Mouse (Mus musculus) E14TG2a.4 (cell line): ENCODE results near the gene Dab2ip.
A peak's percentile ranks its signal among the peaks of the same experiment; 100 is the strongest.

Source experiments
- H3K27me3 ChIP-seq: 2 replicates; pipeline ENCODE4 v1.6.1; 2014; ENCODE audit warnings: low read length, control low read depth; ENCODE audit not compliant: insufficient read depth
- H3K36me3 ChIP-seq: 2 replicates; pipeline ENCODE4 v1.6.1; 2014; ENCODE audit warnings: low read length, control low read depth; ENCODE audit not compliant: insufficient read depth
- H3K4me1 ChIP-seq: replicated peaks from 2 replicates; pipeline ENCODE4 v1.6.1; 2014; ENCODE audit warnings: low read depth, low read length, control low read depth
- H3K4me3 ChIP-seq: replicated peaks from 2 replicates; pipeline ENCODE4 v1.5.1; 2014; ENCODE audit warnings: mild to moderate bottlenecking, low read length
- H3K9me3 ChIP-seq: 2 replicates; pipeline ENCODE4 v1.6.1; 2014; ENCODE audit warnings: low read length, control low read depth
- CTCF ChIP-seq: conservative IDR thresholded peaks from 2 replicates; pipeline ENCODE4 v1.5.1; 2014; ENCODE audit warnings: low read length
- NANOG ChIP-seq: IDR thresholded peaks from 2 replicates; pipeline ENCODE4 v1.6.1; 2014; ENCODE audit warnings: borderline replicate concordance, low read length, mixed read lengths
- POU5F1 ChIP-seq: IDR thresholded peaks from 2 replicates; pipeline ENCODE4 v1.6.1; 2014; ENCODE audit warnings: low read length, borderline replicate concordance

Dab2ip gene

GRCm38 (mm10) chr2:35658311-35658710, 100.2 kb downstream of the Dab2ip start:
- Histone ChIP-seq H3K4me3 (no peak overlapping the region), H3K27me3 (peaks cover 5% of the 10 kb centered on the region), H3K36me3 (no peaks in the 10 kb centered on the region), H3K9me3 (no peaks in the 10 kb centered on the region), H3K4me1 (peaks cover 53% of the 10 kb centered on the region)
- TF ChIP-seq POU5F1 (no peak), NANOG (no peak), CTCF (no peak)

GRCm38 (mm10) chr2:35659578-35660194, 101.6 kb downstream of the Dab2ip start:
- no peak overlapping the region for H3K4me3 ChIP-seq
- no peaks in the 10 kb centered on the region for H3K9me3 ChIP-seq
- H3K27me3 ChIP-seq, result peaks cover 5% of the 10 kb centered on the region
- TF ChIP-seq POU5F1, result no peak
- no peak for TF ChIP-seq NANOG
- no peak for TF ChIP-seq CTCF
- peaks cover 63% of the 10 kb centered on the region for H3K4me1 ChIP-seq
- peaks cover 11% of the 10 kb centered on the region for H3K36me3 ChIP-seq

- H3K9me3 ChIP-seq, result no peaks in the 10 kb centered on the region
- H3K4me3 ChIP-seq, result peak overlapping the region; percentile 96
- TF ChIP-seq NANOG, result no peak
- TF ChIP-seq CTCF, result no peak
- no peak for TF ChIP-seq POU5F1
- peaks cover 5% of the 10 kb centered on the region for H3K27me3 ChIP-seq
- peaks cover 23% of the 10 kb centered on the region for H3K36me3 ChIP-seq
- H3K4me1 ChIP-seq, result peaks cover 70% of the 10 kb centered on the region
These were observed 102.9 kb downstream of the Dab2ip start for GRCm38 (mm10) chr2:35660953-35661374.

- no peak for TF ChIP-seq CTCF
- no peak for TF ChIP-seq NANOG
- TF ChIP-seq POU5F1, result no peak
- Histone ChIP-seq H3K9me3 (no peaks in the 10 kb centered on the region), H3K4me3 (peak overlapping the region; percentile 96), H3K27me3 (peaks cover 5% of the 10 kb centered on the region), H3K36me3 (peaks cover 28% of the 10 kb centered on the region), H3K4me1 (peaks cover 70% of the 10 kb centered on the region)
These were observed 103.5 kb downstream of the Dab2ip start for GRCm38 (mm10) chr2:35661454-35662000.

GRCm38 (mm10) chr2:35662001-35662491, 104.0 kb downstream of the Dab2ip start:
- Histone ChIP-seq H3K36me3 (peaks cover 32% of the 10 kb centered on the region), H3K4me1 (peaks cover 70% of the 10 kb centered on the region), H3K27me3 (peaks cover 5% of the 10 kb centered on the region), H3K4me3 (peak overlapping the region; percentile 96), H3K9me3 (no peaks in the 10 kb centered on the region)
- TF ChIP-seq NANOG, result no peak
- TF ChIP-seq POU5F1, result no peak
- TF ChIP-seq CTCF, result no peak

- TF ChIP-seq CTCF (no peak), NANOG (no peak), POU5F1 (no peak)
- H3K36me3 ChIP-seq, result peaks cover 39% of the 10 kb centered on the region
- peaks cover 5% of the 10 kb centered on the region for H3K27me3 ChIP-seq
- H3K4me1 ChIP-seq, result peaks cover 76% of the 10 kb centered on the region
- H3K4me3 ChIP-seq, result peak overlapping the region; percentile 96
- no peaks in the 10 kb centered on the region for H3K9me3 ChIP-seq
These were observed 104.9 kb downstream of the Dab2ip start for GRCm38 (mm10) chr2:35662738-35663550.

GRCm38 (mm10) chr2:35667746-35668145, 109.7 kb downstream of the Dab2ip start:
- Histone ChIP-seq H3K4me1 (peaks cover 96% of the 10 kb centered on the region), H3K27me3 (no peaks in the 10 kb centered on the region; the same call in 1 of the 2 replicates), H3K9me3 (no peaks in the 10 kb centered on the region), H3K36me3 (peaks cover 85% of the 10 kb centered on the region), H3K4me3 (no peak overlapping the region)
- TF ChIP-seq NANOG, result no peak
- no peak for TF ChIP-seq CTCF
- no peak for TF ChIP-seq POU5F1

- H3K4me1 ChIP-seq, result peaks cover 96% of the 10 kb centered on the region
- no peaks in the 10 kb centered on the region for H3K27me3 ChIP-seq
- peaks cover 90% of the 10 kb centered on the region for H3K36me3 ChIP-seq
- no peak overlapping the region for H3K4me3 ChIP-seq
- TF ChIP-seq CTCF (no peak), POU5F1 (no peak), NANOG (no peak)
- H3K9me3 ChIP-seq, result no peaks in the 10 kb centered on the region
These were observed 111.2 kb downstream of the Dab2ip start for GRCm38 (mm10) chr2:35669217-35669616.

GRCm38 (mm10) chr2:35669748-35670147, 111.7 kb downstream of the Dab2ip start:
- no peaks in the 10 kb centered on the region for H3K9me3 ChIP-seq
- H3K27me3 ChIP-seq, result no peaks in the 10 kb centered on the region
- H3K4me1 ChIP-seq, result peaks cover 95% of the 10 kb centered on the region
- TF ChIP-seq NANOG (no peak), CTCF (no peak), POU5F1 (no peak)
- peaks cover 88% of the 10 kb centered on the region for H3K36me3 ChIP-seq
- H3K4me3 ChIP-seq, result no peak overlapping the region
